Mouse (Mus musculus): ENCODE measurements at regions not wholly inside any gene's neighbourhood (a gene's known extent, or its start where the extent isn't known, plus 50 kb on each side); places are given as distances from the start of the nearest gene placed in this dataset.

GRCm38 (mm10) chr4:96980311-96980710, 195.3 kb upstream of the Gm12695 start:
- Histone ChIP-seq H3K4me1 (ENCODE audit: control insufficient read depth, insufficient read depth, low read length) (no peaks in the 10 kb centered on the region), H3K4me3 (replicated peaks; ENCODE audit: insufficient read depth, low read depth, low read length) (no peak overlapping the region), H3K27me3 (ENCODE audit: control insufficient read depth, insufficient read depth, low read length) (no peaks in the 10 kb centered on the region), H3K27ac (ENCODE audit: insufficient read depth, low read length) (no peak overlapping the region)
- DNase-seq: no peak
- TF ChIP-seq POLR2A (IDR thresholded peaks at IDR 0.05; ENCODE audit: borderline replicate concordance, insufficient read depth, low read length) (no peak), CTCF (IDR thresholded peaks at IDR 0.05; ENCODE audit: borderline replicate concordance, insufficient read depth, low read depth, low read length) (no peak)
- WGBS: 20% methylated on average over 2 of the region's 2 CpGs

- TF ChIP-seq CTCF (IDR thresholded peaks at IDR 0.05; ENCODE audit: borderline replicate concordance, insufficient read depth, low read depth, low read length): no peak
- TF ChIP-seq POLR2A (IDR thresholded peaks at IDR 0.05; ENCODE audit: borderline replicate concordance, insufficient read depth, low read length): no peak
- DNase-seq: no peak
- H3K27me3 ChIP-seq (ENCODE audit: control insufficient read depth, insufficient read depth, low read length): no peaks in the 10 kb centered on the region
- no peak overlapping the region for H3K27ac ChIP-seq (ENCODE audit: insufficient read depth, low read length)
- no peak overlapping the region for H3K4me3 ChIP-seq (replicated peaks; ENCODE audit: insufficient read depth, low read depth, low read length)
- no peaks in the 10 kb centered on the region for H3K4me1 ChIP-seq (ENCODE audit: control insufficient read depth, insufficient read depth, low read length)
- WGBS: 29% methylated on average over 3 of the region's 3 CpGs
Observed at GRCm38 (mm10) chr4:96979876-96980275, 194.9 kb upstream of the Gm12695 start.

- no peak for DNase-seq
- H3K4me1 ChIP-seq (ENCODE audit: control insufficient read depth, insufficient read depth, low read length): no peaks in the 10 kb centered on the region
- 25% methylated on average over 3 of the region's 3 CpGs for WGBS
- TF ChIP-seq POLR2A (IDR thresholded peaks at IDR 0.05; ENCODE audit: borderline replicate concordance, insufficient read depth, low read length) (no peak), CTCF (IDR thresholded peaks at IDR 0.05; ENCODE audit: borderline replicate concordance, insufficient read depth, low read depth, low read length) (no peak)
- H3K4me3 ChIP-seq (replicated peaks; ENCODE audit: insufficient read depth, low read depth, low read length): no peak overlapping the region
- H3K27ac ChIP-seq (ENCODE audit: insufficient read depth, low read length): no peak overlapping the region
- H3K27me3 ChIP-seq (ENCODE audit: control insufficient read depth, insufficient read depth, low read length): no peaks in the 10 kb centered on the region
Observed at GRCm38 (mm10) chr4:96974935-96975334, 189.9 kb upstream of the Gm12695 start.

GRCm38 (mm10) chr4:96973804-96974203, 188.8 kb upstream of the Gm12695 start:
- Histone ChIP-seq H3K4me1 (ENCODE audit: control insufficient read depth, insufficient read depth, low read length) (no peaks in the 10 kb centered on the region), H3K27ac (ENCODE audit: insufficient read depth, low read length) (no peak overlapping the region), H3K4me3 (replicated peaks; ENCODE audit: insufficient read depth, low read depth, low read length) (no peak overlapping the region), H3K27me3 (ENCODE audit: control insufficient read depth, insufficient read depth, low read length) (no peaks in the 10 kb centered on the region)
- 90% methylated on average over 1 of the region's 1 CpGs for whole genome bisulfite sequencing
- no peak for DNase-seq
- TF ChIP-seq CTCF (IDR thresholded peaks at IDR 0.05; ENCODE audit: borderline replicate concordance, insufficient read depth, low read depth, low read length): no peak
- no peak for TF ChIP-seq POLR2A (IDR thresholded peaks at IDR 0.05; ENCODE audit: borderline replicate concordance, insufficient read depth, low read length)

GRCm38 (mm10) chr4:96969199-96969598, 184.2 kb upstream of the Gm12695 start:
- Histone ChIP-seq H3K27me3 (ENCODE audit: control insufficient read depth, insufficient read depth, low read length) (no peaks in the 10 kb centered on the region), H3K4me3 (replicated peaks; ENCODE audit: insufficient read depth, low read depth, low read length) (no peak overlapping the region), H3K4me1 (ENCODE audit: control insufficient read depth, insufficient read depth, low read length) (no peaks in the 10 kb centered on the region), H3K27ac (ENCODE audit: insufficient read depth, low read length) (no peak overlapping the region)
- 27% methylated on average over 5 of the region's 5 CpGs for WGBS
- TF ChIP-seq CTCF (IDR thresholded peaks at IDR 0.05; ENCODE audit: borderline replicate concordance, insufficient read depth, low read depth, low read length) (no peak), POLR2A (IDR thresholded peaks at IDR 0.05; ENCODE audit: borderline replicate concordance, insufficient read depth, low read length) (no peak)
- DNase-seq: no peak

- H3K27ac ChIP-seq (ENCODE audit: insufficient read depth, low read length): no peak overlapping the region
- 68% methylated on average over 10 of the region's 10 CpGs for WGBS
Observed at GRCm38 (mm10) chr4:96968545-96969164, 183.7 kb upstream of the Gm12695 start.

More at GRCm38 (mm10) chr4:96968545-96969164, 183.7 kb upstream of the Gm12695 start:
- DNase-seq: no peak
- TF ChIP-seq CTCF (IDR thresholded peaks at IDR 0.05; ENCODE audit: borderline replicate concordance, insufficient read depth, low read depth, low read length): no peak
- no peak for TF ChIP-seq POLR2A (IDR thresholded peaks at IDR 0.05; ENCODE audit: borderline replicate concordance, insufficient read depth, low read length)
- no peaks in the 10 kb centered on the region for H3K4me1 ChIP-seq (ENCODE audit: control insufficient read depth, insufficient read depth, low read length)
- H3K4me3 ChIP-seq (replicated peaks; ENCODE audit: insufficient read depth, low read depth, low read length): no peak overlapping the region
- no peaks in the 10 kb centered on the region for H3K27me3 ChIP-seq (ENCODE audit: control insufficient read depth, insufficient read depth, low read length)

All from cerebellum, adult 2 months (tissue).